ENCODE assay signal across 14 mouse cellular contexts in the genomic region with DNA sequence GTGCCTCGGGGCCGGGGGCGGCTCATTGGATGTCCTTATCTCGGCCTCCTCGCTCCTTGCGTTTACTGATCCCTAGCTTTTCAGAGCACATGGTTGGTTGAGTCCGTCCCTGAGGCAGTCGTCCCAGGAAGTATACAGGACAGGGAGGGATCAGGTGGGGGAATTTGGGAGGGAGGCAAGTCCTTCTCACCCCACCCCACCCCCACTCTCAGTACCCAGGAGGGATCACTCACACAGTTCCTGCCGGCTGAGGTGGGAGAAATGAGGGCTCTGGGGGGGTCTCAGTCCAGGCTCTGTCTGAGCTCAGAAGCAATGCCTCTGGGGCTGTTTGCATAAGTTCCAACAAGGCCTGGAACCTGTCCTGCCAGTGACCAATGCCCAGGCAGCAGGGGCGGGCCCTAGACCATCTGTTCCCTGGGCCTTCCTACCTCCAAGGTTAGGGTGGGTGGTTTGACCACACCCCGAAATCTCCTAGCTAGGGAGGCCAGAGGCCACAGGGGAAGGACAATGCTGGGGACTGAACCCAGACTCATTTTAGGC. TPM values are rescaled to one million over a fixed set of nuclear protein-coding genes. Genes with fewer than 3 reads are reported as not detected.
DNase-seq lines count a peak whose midpoint lies in the region; ATAC-seq and TF ChIP-seq lines count a peak whose summit lies in the region.
"Had no signal": no experiment of that assay in that cellular context is flagged by ENCODE, and none has a peak within 500 bp of the region (broad histone marks: within the 10 kb centered on the region; RNA-seq: fewer than 3 reads in every experiment).

No protein-coding gene starts in this region.

- peaks cover 14% of the 10 kb centered on the region; the same call in 1 of the 2 replicates for H3K4me1 ChIP-seq in heart, embryonic 11.5 days (ENCODE audit: control insufficient read depth, insufficient read depth, low read length)
- peaks cover 42% of the 10 kb centered on the region for H3K4me1 ChIP-seq in E14TG2a.4 (replicated peaks; ENCODE audit: low read depth, low read length)
- peaks cover 42% of the 10 kb centered on the region for H3K4me1 ChIP-seq in limb, embryonic 13.5 days

- intact Hi-C loops in heart, postnatal 10 days (cut with DNase I), result loop anchor here (10.0 kb wide), 1 partner anchor 339 kb away; the partner anchor contains the start of gene Gosr2
- intact Hi-C loops in left cerebral cortex, postnatal 25 days (cut with DNase I), result loop anchor here (5.0 to 10.0 kb wide), 3 partner anchors 56 to 319 kb away; partner anchors contain the start of gene Plekhm1

- H3K9ac ChIP-seq in heart, embryonic 11.5 days (ENCODE audit: low read depth, low read length), result no peak overlapping the region
- no peak overlapping the region for H3K9ac ChIP-seq in limb, embryonic 13.5 days
- H3K9ac ChIP-seq: embryonic facial prominence, embryonic 15.5 days; limb, embryonic 15.5 days had no signal

- DNase-seq in heart, postnatal 10 days, result no peak
- DNase-seq in kidney, adult 11 months, result peak; percentile 88
- DNase-seq in thymus, postnatal 14 days, result no peak
- DNase-seq in urinary bladder, postnatal 25 days (ENCODE audit: low spot score), result no peak
- DNase-seq in left cerebral cortex, postnatal 25 days (ENCODE audit: low spot score in 2 of 2), result no peak
- DNase-seq: adrenal gland, adult 2 months; cerebellum, adult 11 months; thymus, postnatal 25 days had no signal

- TF ChIP-seq CTCF in E14TG2a.4 (conservative IDR thresholded peaks at IDR 0.05; ENCODE audit: low read length), result no peak

- ATAC-seq in heart, embryonic 11.5 days (replicated peaks; ENCODE audit: insufficient number of reproducible peaks, low FRiP score, low TSS enrichment), result no peak
- no peak for ATAC-seq in limb, embryonic 13.5 days (ENCODE audit: low FRiP score, low read depth)

- peaks cover 3% of the 10 kb centered on the region; the same call in 1 of the 2 replicates for H3K9me3 ChIP-seq in heart, embryonic 11.5 days (replicated peaks; ENCODE audit: control insufficient read depth, low read length)
- peaks cover 21% of the 10 kb centered on the region for H3K9me3 ChIP-seq in E14TG2a.4 (ENCODE audit: low read length)
- peaks cover 12% of the 10 kb centered on the region for H3K9me3 ChIP-seq in limb, embryonic 13.5 days
- H3K9me3 ChIP-seq: embryonic facial prominence, embryonic 15.5 days; limb, embryonic 15.5 days had no signal

- peaks cover 42% of the 10 kb centered on the region for H3K27me3 ChIP-seq in heart, embryonic 11.5 days (ENCODE audit: control insufficient read depth, insufficient read depth, low read length)
- peaks cover 55% of the 10 kb centered on the region for H3K27me3 ChIP-seq in E14TG2a.4 (ENCODE audit: insufficient read depth, low read length)
- H3K27me3 ChIP-seq in limb, embryonic 13.5 days, result peaks cover 62% of the 10 kb centered on the region

- peak overlapping the region; percentile 27 for H3K4me2 ChIP-seq in heart, embryonic 11.5 days
- 0 out of 2 replicates have a peak overlapping the region, but pooled peaks have one; percentile 27 for H3K4me2 ChIP-seq in limb, embryonic 13.5 days (replicated peaks)
- H3K4me2 ChIP-seq: embryonic facial prominence, embryonic 15.5 days; limb, embryonic 15.5 days; midbrain, embryonic 11.5 days had no signal

- no peaks in the 10 kb centered on the region for H3K36me3 ChIP-seq in heart, embryonic 11.5 days (ENCODE audit: control insufficient read depth, insufficient read depth, low read length)
- H3K36me3 ChIP-seq in E14TG2a.4 (ENCODE audit: insufficient read depth, low read length), result no peaks in the 10 kb centered on the region
- no peaks in the 10 kb centered on the region for H3K36me3 ChIP-seq in limb, embryonic 13.5 days
- H3K36me3 ChIP-seq: embryonic facial prominence, embryonic 15.5 days; limb, embryonic 15.5 days had no signal

- no peak overlapping the region for H3K27ac ChIP-seq in heart, embryonic 11.5 days (ENCODE audit: low read depth, low read length)
- H3K27ac ChIP-seq in limb, embryonic 13.5 days, result no peak overlapping the region
- H3K27ac ChIP-seq: embryonic facial prominence, embryonic 15.5 days; limb, embryonic 15.5 days had no signal

- 19% methylated on average over 11 of the region's 11 CpGs for WGBS in heart, embryonic 11.5 days (ENCODE audit: insufficient replicate concordance)
- 19% methylated on average over 11 of the region's 11 CpGs for WGBS in limb, embryonic 13.5 days

- H3K4me3 ChIP-seq in heart, embryonic 11.5 days (ENCODE audit: low read depth, low read length), result no peak overlapping the region
- H3K4me3 ChIP-seq in E14TG2a.4 (replicated peaks; ENCODE audit: low read length), result peak overlapping the region; percentile 20; the same call in 1 of the 2 replicates
- 0 out of 2 replicates have a peak overlapping the region, but pooled peaks have one; percentile 1 for H3K4me3 ChIP-seq in limb, embryonic 13.5 days
- H3K4me3 ChIP-seq: embryonic facial prominence, embryonic 15.5 days; limb, embryonic 15.5 days had no signal

RNA-seq across cellular contexts. Expression of gene Arhgap27, which starts 7.4 kb away (rescaled TPM):
- 3.4 and 4.4 TPM in 2 replicates for polyA plus RNA-seq in heart, embryonic 11.5 days (2014; fragmentation: Nextera tagmentation; extraction: Ambion mirVana)
- total RNA-seq in heart, postnatal 10 days (2021), result 10 to 100 TPM; 28.6 to 34.3 TPM
- polyA plus RNA-seq in limb, embryonic 13.5 days (2015; fragmentation: Nextera tagmentation; extraction: Ambion mirVana), result 5.1 and 6.8 TPM in 2 replicates
- 10 to 100 TPM in 1 of 2 experiments, 1 to 10 TPM in 1; 7.9 to 12.4 TPM for total RNA-seq in left cerebral cortex, postnatal 25 days (2021)

RNA-seq across cellular contexts. Expression of gene Plekhm1, which starts 56.4 kb away (rescaled TPM):
- polyA plus RNA-seq in heart, embryonic 11.5 days (2014; fragmentation: Nextera tagmentation; extraction: Ambion mirVana), result 4.4 and 5.2 TPM in 2 replicates
- 10 to 100 TPM; 10.1 to 11.5 TPM for total RNA-seq in heart, postnatal 10 days (2021)
- 7.1 and 8.7 TPM in 2 replicates for polyA plus RNA-seq in limb, embryonic 13.5 days (2015; fragmentation: Nextera tagmentation; extraction: Ambion mirVana)
- 10 to 100 TPM; 16.5 to 17.4 TPM for total RNA-seq in left cerebral cortex, postnatal 25 days (2021)
